Mouse (Mus musculus): ENCODE results near the gene Armc10.
"Not testable (repeated sequence)": the region's sequence is repeated elsewhere in the genome, so short reads cannot be mapped to it uniquely, and the experiment has no call there.

Armc10 gene

DNA sequence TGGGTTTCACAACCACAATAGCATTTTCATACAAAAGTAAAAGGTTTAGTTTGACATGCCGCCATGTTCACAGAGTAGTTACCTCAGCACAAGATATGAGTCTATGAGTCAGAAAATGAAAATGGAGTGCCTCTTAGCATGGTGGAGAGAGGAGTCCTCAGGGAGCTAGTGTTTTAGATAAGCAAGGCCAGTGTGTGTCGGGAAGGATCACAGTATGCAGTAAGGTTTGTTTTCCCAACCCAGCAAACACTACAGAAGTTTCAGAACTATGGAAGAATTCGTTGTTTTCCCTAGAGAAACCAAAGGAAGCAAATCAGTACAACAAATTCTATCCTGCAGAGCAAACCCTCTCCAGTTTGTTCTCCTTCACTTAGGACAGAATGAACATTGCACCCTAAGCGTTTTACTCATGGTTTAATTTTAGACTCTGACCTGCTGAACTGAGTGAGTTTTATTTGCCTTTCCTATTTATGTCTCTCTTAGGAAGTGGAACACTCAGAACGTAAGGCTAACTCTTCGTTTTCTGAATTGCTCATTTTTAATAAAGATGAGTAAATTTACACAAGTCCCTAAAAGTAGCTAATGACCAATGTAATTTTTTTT lies 57.4 kb downstream of the Armc10 start:
- no peak for DNase-seq (ENCODE audit: low read depth, low spot score)

DNA sequence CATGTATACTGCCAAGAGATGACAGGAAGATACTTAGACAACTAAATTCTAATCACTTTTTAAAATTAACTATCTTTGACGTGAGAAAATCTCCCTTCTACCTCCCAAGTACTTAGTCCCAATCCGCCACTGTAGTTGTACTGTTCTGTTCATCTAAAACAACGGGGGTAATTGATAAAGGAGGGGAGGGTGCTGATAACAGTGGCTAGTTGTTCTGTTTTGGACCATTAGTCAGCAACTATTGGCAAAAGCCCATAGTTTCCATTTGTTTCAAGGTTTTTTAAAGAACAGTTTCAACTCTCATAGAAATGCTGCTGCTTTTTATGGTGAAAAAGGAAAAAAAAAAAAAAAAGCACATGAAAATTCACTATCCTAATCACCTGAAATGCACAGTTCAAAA lies 58.1 kb downstream of the Armc10 start:
- DNase-seq (ENCODE audit: low read depth, low spot score): no peak

DNA sequence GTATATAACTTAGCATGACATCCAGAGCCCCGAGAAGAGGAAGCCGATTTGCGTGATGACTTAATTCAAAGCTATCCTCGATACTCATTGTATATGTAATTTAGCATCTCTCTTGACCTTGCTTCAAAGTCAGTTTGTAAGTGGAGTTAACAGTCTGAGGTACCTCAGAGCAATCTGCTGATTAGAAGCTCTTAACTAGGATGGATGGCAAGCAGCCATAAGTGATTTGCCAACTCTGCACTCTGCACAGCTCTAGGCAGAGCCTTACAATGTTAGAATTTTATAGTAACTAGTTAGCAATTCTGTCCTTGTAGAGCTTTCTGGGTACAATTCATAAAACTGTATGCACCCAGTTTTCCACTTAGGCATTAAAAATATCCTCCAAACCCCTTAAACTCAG lies 60.9 kb downstream of the Armc10 start:
- DNase-seq (ENCODE audit: low read depth, low spot score): no peak

DNA sequence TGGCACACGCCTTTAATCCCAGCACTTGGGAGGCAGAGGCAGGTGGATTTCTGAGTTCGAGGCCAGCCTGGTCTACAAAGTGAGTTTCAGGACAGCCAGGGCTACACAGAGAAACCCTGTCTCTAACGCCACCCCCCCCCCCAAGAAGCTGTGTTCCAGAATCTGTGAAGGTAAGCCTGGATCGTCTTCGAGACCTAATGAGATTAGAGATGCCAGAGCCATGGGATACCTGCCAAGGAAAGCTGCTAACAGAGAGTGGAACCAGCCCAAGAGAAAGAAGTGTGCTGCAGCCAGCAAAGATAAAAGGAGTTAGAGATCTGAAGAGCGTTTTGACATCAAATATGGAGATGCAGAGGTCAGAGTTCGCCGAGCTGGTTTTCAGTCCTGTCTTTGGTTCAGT lies 62.4 kb downstream of the Armc10 start:
- not testable (repeated sequence) for DNase-seq (ENCODE audit: low read depth, low spot score)
